Mouse (Mus musculus) intestine, embryonic 16.5 days (tissue): ENCODE results near the gene Gdi2. TPM values are rescaled to one million over a fixed set of nuclear protein-coding genes. Genes with fewer than 3 reads are reported as not detected.
"Not testable (repeated sequence)": the region's sequence is repeated elsewhere in the genome, so short reads cannot be mapped to it uniquely, and the experiment has no call there.

Source experiments
- ATAC-seq: fragments of 200-750 bp; cut with Nextera tagmentation; 2 replicates; pipeline ENCODE4 v1.8.0; 2017; ENCODE audit warnings: moderate TSS enrichment, moderate library complexity
- H3K27ac ChIP-seq: fragments of 300-500 bp; sonication (generic); 2 replicates; pipeline ENCODE4 v1.5.1; 2014; ENCODE audit warnings: mild to moderate bottlenecking, low read length
- H3K27me3 ChIP-seq: fragments of 300-500 bp; sonication (generic); replicated peaks from 2 replicates; pipeline ENCODE4 v1.6.1; 2014; ENCODE audit warnings: low read length, control low read depth, mixed read lengths; ENCODE audit not compliant: control insufficient read depth, insufficient read depth
- H3K36me3 ChIP-seq: fragments of 300-500 bp; sonication (generic); 2 replicates; pipeline ENCODE4 v1.6.1; 2014; ENCODE audit warnings: low read length, control low read depth; ENCODE audit not compliant: control insufficient read depth, insufficient read depth
- H3K4me1 ChIP-seq: fragments of 300-500 bp; sonication (generic); 2 replicates; pipeline ENCODE4 v1.6.1; 2014; ENCODE audit warnings: low read length, control low read depth, mixed read lengths; ENCODE audit not compliant: control insufficient read depth, insufficient read depth
- H3K4me2 ChIP-seq: fragments of 300-500 bp; sonication (generic); 2 replicates; pipeline ENCODE4 v1.6.1; 2014; ENCODE audit warnings: low read depth, low read length, control low read depth
- H3K4me3 ChIP-seq: fragments of 300-500 bp; sonication (generic); 2 replicates; pipeline ENCODE4 v1.5.1; 2014; ENCODE audit warnings: mild to moderate bottlenecking, low read length
- H3K9ac ChIP-seq: fragments of 300-500 bp; sonication (generic); 2 replicates; pipeline ENCODE4 v1.6.1; 2014; ENCODE audit warnings: low read depth, low read length
- H3K9me3 ChIP-seq: fragments of 300-500 bp; sonication (generic); 2 replicates; pipeline ENCODE4 v1.6.1; 2016; ENCODE audit warnings: low read length, control low read depth; ENCODE audit not compliant: control insufficient read depth
- WGBS: fragments of 180-500 bp; shearing (Covaris S2); extraction: QIAGEN DNeasy Blood & Tissue Kit; methylation state at CpG from one replicate; pipeline ENCODE4 v1.1.7; 2014; 5-methylcytosine and 5-hydroxymethylcytosine counted together
- polyA plus RNA-seq: library from polyadenylated mRNA; unstranded; fragments of >200 nt; fragmentation: Nextera tagmentation; extraction: Ambion mirVana; gene quantifications from 2 replicates; pipeline ENCODE4 v1.2.1, GENCODE M21; 2015

Gdi2 gene
- 446 and 447 TPM in 2 replicates for polyA plus RNA-seq

DNA sequence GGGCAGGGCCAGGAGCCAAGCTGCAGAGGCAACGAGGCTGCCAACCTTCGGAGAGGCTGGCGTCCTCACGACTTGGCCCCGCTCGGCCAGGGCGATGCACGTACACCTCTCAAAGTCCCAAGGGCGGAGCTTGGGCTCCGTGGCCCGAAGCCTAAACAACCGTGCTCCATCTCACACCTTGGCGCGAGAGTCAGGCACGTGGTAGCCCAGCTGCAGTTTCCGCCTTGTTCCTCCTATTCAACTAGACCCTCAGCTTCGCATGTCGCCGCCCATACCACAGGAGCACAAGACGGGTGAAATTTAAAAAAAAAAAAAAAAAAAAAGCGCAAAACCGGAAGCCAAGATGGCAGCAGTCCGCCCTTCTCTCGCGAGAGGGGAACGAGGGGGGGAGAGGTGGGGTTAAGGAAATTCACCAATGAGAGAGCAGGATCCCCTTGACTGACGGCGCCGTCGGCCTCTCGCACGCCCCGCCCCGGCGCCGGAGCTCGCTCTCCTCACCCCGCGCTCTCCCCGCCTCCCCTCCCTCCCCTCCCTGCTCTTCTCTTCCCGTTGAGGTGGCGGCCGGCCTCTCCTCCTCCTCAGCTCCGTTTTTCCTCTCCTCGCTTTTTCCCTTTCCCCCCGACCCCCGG lies at the start of gene Gdi2:
TSS of gene Gdi2 (plus strand) at position 470 of the 629 bp plus-strand sequence.
- Histone ChIP-seq H3K9ac (peak within 1 kb of the TSS; percentile 99), H3K27ac (peak within 1 kb of the TSS; percentile 99), H3K9me3 (no peaks in the 10 kb centered on the region), H3K36me3 (no peaks in the 10 kb centered on the region), H3K4me2 (peak within 1 kb of the TSS; percentile 90), H3K4me3 (peak within 1 kb of the TSS; percentile 79), H3K4me1 (peaks cover 16% of the 10 kb centered on the region), H3K27me3 (no peaks in the 10 kb centered on the region)
- WGBS: under 1% methylated on average over 43 of the region's 47 CpGs
- peak; percentile 97 for ATAC-seq

DNA sequence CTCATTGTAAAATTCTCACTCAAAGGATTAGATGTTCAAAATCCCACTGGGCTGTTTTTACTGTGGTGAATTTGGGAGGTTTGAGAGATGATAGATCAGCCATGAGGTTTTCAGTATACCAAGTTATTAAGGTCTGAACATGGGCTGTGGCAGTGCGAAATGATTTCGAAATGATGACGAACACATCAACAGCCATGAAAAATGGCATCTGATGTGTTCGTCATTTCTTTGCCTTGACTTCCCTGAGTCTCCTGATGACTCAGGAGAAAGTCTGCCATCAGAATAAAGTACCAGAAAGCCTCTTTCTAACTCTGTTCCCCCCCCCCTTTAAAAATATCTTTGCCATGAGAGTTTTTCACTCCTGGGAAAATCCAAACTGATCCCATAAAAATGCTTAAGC lies 42.3 kb upstream of the Gdi2 start:
- no peaks in the 10 kb centered on the region for H3K36me3 ChIP-seq
- ATAC-seq: no peak
- H3K9me3 ChIP-seq: no peaks in the 10 kb centered on the region
- no peaks in the 10 kb centered on the region for H3K27me3 ChIP-seq
- H3K27ac ChIP-seq: no peak overlapping the region
- H3K4me1 ChIP-seq: no peaks in the 10 kb centered on the region
- H3K9ac ChIP-seq: no peak overlapping the region
- no peak overlapping the region for H3K4me2 ChIP-seq
- 95% methylated on average over 4 of the region's 4 CpGs for WGBS
- H3K4me3 ChIP-seq: no peak overlapping the region

DNA sequence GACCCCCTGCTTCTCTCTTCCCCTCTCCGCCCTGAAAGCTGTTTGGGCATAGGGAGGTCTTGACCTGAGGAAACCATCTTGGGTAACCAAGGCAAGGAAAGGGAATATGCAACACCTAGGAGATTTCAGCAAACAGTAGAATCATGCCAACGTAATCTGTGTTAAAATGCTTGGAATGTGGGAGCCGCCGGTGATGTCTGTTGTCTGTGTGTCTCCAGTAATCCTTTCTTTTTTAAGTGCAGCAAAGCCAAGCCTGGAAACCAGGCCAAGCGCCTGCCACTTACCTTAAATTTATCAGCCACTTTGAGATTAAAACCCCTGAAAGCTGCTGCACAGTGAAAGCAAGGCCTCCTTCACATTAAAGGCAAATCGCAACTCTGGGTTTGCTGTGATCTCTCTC lies 36.8 kb upstream of the Gdi2 start:
- not testable (repeated sequence) for H3K4me2 ChIP-seq, H3K4me1 ChIP-seq, H3K9ac ChIP-seq, H3K27me3 ChIP-seq, H3K36me3 ChIP-seq, H3K4me3 ChIP-seq, H3K9me3 ChIP-seq, ATAC-seq, H3K27ac ChIP-seq
- 75% methylated on average over 6 of the region's 6 CpGs for WGBS

GRCm38 (mm10) chr13:3515351-3515750 lies 22.5 kb upstream of the Gdi2 start:
- 80% methylated on average over 6 of the region's 6 CpGs for WGBS

DNA sequence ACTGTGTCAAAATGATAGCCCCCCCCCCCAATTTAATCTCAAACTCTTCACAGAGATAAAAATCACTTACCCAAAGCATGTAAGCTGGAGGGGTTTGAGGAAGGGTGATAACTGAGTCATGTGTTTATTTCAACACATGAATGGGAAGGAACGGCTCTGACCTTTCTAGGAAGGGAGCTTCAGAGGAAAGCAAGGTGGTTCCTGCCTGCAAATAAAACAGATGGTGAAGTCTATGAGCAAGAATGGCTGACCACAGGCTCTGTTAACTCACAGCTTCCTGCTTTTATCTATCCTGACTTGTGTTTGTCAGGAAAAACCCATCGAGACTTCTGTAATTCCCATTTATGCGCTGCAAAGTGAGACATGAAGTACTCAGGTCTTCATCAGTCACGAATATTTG lies 18.5 kb upstream of the Gdi2 start:
- whole genome bisulfite sequencing: 60% methylated on average over 3 of the region's 4 CpGs
- not testable (repeated sequence) for H3K36me3 ChIP-seq, ATAC-seq

More at GRCm38 (mm10) chr13:3515351-3515750, 22.5 kb upstream of the Gdi2 start:
- not testable (repeated sequence) for H3K4me2 ChIP-seq, H3K4me3 ChIP-seq, H3K27me3 ChIP-seq, H3K36me3 ChIP-seq, ATAC-seq, H3K9me3 ChIP-seq, H3K9ac ChIP-seq, H3K27ac ChIP-seq, H3K4me1 ChIP-seq

DNA sequence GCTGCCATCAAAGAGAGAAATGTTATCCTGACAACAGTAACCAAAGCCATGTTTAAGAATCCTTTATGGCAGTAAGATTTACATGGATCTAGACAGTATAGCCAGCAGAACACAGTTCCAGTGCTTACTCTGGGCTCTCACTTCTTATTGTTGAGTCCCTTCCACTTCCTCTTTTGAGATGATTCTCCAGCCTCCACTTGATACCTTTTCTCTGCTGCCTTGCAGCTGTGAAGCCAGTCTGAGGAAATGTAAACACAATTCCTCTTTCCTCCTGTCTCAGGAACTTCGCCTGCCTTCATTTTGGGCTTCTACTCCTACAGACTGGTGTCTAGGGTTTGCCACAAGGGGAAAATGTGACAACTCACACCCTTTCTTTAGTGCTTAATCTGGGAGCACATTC lies 17.9 kb upstream of the Gdi2 start:
- H3K4me3 ChIP-seq, H3K4me2 ChIP-seq, H3K36me3 ChIP-seq, H3K27me3 ChIP-seq, H3K9ac ChIP-seq, H3K4me1 ChIP-seq, H3K9me3 ChIP-seq, ATAC-seq, H3K27ac ChIP-seq: not testable (repeated sequence)
- 6% methylated on average over 1 of the region's 1 CpGs for WGBS

More for the DNA sequence above, 18.5 kb upstream of the Gdi2 start:
- not testable (repeated sequence) for H3K4me1 ChIP-seq, H3K27ac ChIP-seq, H3K27me3 ChIP-seq, H3K4me3 ChIP-seq, H3K9ac ChIP-seq, H3K9me3 ChIP-seq, H3K4me2 ChIP-seq

DNA sequence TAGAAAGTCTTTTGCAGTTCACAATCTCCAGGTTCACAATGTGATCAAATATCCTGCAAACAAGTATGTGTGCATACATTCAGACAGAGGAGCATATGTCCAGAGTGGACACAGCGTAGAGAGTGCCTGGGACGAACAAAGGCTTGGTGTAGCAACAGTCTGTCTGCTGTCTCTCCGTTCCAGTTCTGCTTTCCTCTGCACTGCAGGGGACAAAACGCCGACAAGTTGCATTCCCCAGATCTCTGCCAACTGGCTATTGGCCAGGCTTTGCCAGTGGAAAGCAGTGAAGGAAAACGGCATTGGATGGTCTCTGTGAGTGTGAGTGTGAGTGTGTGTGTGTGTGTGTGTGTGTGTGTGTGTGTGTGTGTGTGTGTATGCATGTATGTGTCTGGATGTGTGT lies 14.4 kb upstream of the Gdi2 start:
- WGBS: 48% methylated on average over 6 of the region's 6 CpGs
- Histone ChIP-seq H3K27me3 (no peaks in the 10 kb centered on the region), H3K4me1 (no peaks in the 10 kb centered on the region), H3K4me2 (no peak overlapping the region), H3K36me3 (no peaks in the 10 kb centered on the region), H3K27ac (no peak overlapping the region), H3K4me3 (no peak overlapping the region), H3K9me3 (no peaks in the 10 kb centered on the region), H3K9ac (no peak overlapping the region)
- ATAC-seq: no peak

DNA sequence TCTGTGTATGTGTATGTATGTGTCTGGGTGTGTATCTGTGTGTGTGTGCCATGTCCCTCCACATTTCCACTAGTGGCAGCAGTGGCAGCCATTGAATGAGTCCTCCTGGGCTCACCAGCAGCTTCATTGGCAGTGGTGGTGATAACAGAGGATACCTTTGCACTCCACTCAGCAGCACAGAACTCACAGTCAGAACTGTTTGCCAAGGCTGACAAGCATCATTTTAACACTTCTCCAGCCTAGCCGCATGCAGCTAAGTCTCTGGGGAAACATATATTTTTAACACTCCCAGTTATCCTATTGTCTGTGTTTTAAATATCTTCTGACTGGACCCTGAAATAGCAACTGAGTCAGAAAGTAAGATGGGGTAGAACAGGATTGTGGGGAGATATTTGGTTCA lies 13.9 kb upstream of the Gdi2 start:
- H3K4me2 ChIP-seq: no peak overlapping the region
- no peak for ATAC-seq
- H3K4me1 ChIP-seq: no peaks in the 10 kb centered on the region
- no peak overlapping the region for H3K27ac ChIP-seq
- H3K4me3 ChIP-seq: no peak overlapping the region
- no peak overlapping the region for H3K9ac ChIP-seq
- H3K9me3 ChIP-seq: no peaks in the 10 kb centered on the region
- WGBS: 75% methylated on average over 1 of the region's 1 CpGs
- no peaks in the 10 kb centered on the region for H3K36me3 ChIP-seq
- no peaks in the 10 kb centered on the region for H3K27me3 ChIP-seq

DNA sequence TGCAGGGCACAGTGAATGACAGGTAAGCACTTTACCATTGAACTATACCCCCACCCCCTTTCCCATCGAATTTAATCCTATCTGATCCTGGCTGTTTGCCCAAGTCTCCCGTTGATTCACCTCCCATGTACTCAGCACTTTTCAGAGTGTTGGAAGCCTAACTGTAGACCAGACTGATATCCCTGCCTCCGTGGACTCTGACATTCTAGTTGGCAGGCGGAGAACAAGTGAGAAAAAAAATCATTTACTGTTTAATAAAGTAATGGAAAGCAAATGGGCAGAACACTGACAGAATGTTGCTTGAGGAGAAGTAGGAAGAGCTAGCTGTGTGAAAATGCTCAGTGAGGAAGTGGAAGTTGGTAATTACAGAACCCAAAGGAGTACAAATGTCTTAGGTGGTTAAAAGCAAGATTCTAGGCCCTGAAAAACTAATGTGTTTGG lies 12.2 kb upstream of the Gdi2 start:
- ATAC-seq: peak; percentile 77
- H3K27me3 ChIP-seq: no peaks in the 10 kb centered on the region
- H3K9me3 ChIP-seq: no peaks in the 10 kb centered on the region
- no peak overlapping the region for H3K27ac ChIP-seq
- H3K4me2 ChIP-seq: no peak overlapping the region
- no peak overlapping the region for H3K4me3 ChIP-seq
- no peaks in the 10 kb centered on the region for H3K4me1 ChIP-seq
- no peaks in the 10 kb centered on the region for H3K36me3 ChIP-seq
- 49% methylated on average over 4 of the region's 4 CpGs for WGBS
- no peak overlapping the region for H3K9ac ChIP-seq

- no peak overlapping the region for H3K9ac ChIP-seq
- H3K36me3 ChIP-seq: no peaks in the 10 kb centered on the region
- WGBS: 81% methylated on average over 8 of the region's 8 CpGs
- H3K4me3 ChIP-seq: no peak overlapping the region
- no peak overlapping the region for H3K27ac ChIP-seq
- H3K4me1 ChIP-seq: no peaks in the 10 kb centered on the region
- H3K27me3 ChIP-seq: no peaks in the 10 kb centered on the region
- no peaks in the 10 kb centered on the region for H3K9me3 ChIP-seq
- no peak overlapping the region for H3K4me2 ChIP-seq
- no peak for ATAC-seq
Observed at GRCm38 (mm10) chr13:3526328-3526727, 11.5 kb upstream of the Gdi2 start.
